Mouse (Mus musculus) stomach, embryonic 16.5 days (tissue): ENCODE measurements around the gene Pih1d1. TPM values are rescaled to one million over a fixed set of nuclear protein-coding genes. Genes with fewer than 3 reads are reported as not detected.

Source experiments
- ATAC-seq: fragments of 200-750 bp; cut with Nextera tagmentation; 2 replicates; pipeline ENCODE4 v1.8.0; 2017; ENCODE audit warnings: moderate number of reproducible peaks, moderate TSS enrichment; ENCODE audit not compliant: insufficient read depth, low FRiP score
- H3K27ac ChIP-seq: fragments of 300-500 bp; sonication (generic); 2 replicates; pipeline ENCODE4 v1.5.1; 2014; ENCODE audit warnings: low read length
- H3K27me3 ChIP-seq: fragments of 300-500 bp; sonication (generic); 2 replicates; pipeline ENCODE4 v1.6.1; 2014; ENCODE audit warnings: low read length, control low read depth, mixed read lengths; ENCODE audit not compliant: control insufficient read depth, insufficient read depth
- H3K36me3 ChIP-seq: fragments of 300-500 bp; sonication (generic); 2 replicates; pipeline ENCODE4 v1.6.1; 2014; ENCODE audit warnings: low read length; ENCODE audit not compliant: control insufficient read depth, insufficient read depth
- H3K4me1 ChIP-seq: fragments of 300-500 bp; sonication (generic); 2 replicates; pipeline ENCODE4 v1.6.1; 2014; ENCODE audit warnings: low read length, control low read depth, mixed read lengths; ENCODE audit not compliant: control insufficient read depth, insufficient read depth
- H3K4me2 ChIP-seq: fragments of 300-500 bp; sonication (generic); 2 replicates; pipeline ENCODE4 v1.6.1; 2014; ENCODE audit warnings: low read depth, low read length, mixed read lengths
- H3K4me3 ChIP-seq: fragments of 300-500 bp; sonication (generic); replicated peaks from 2 replicates; pipeline ENCODE4 v1.5.1; 2014; ENCODE audit warnings: mild to moderate bottlenecking, low read length
- H3K9ac ChIP-seq: fragments of 300-500 bp; sonication (generic); 2 replicates; pipeline ENCODE4 v1.6.1; 2014; ENCODE audit warnings: low read length
- H3K9me3 ChIP-seq: fragments of 300-500 bp; sonication (generic); replicated peaks from 2 replicates; pipeline ENCODE4 v1.6.1; 2016; ENCODE audit warnings: low read length, control low read depth; ENCODE audit not compliant: control insufficient read depth
- WGBS: fragments of 180-500 bp; shearing (Covaris S2); extraction: QIAGEN DNeasy Blood & Tissue Kit; methylation state at CpG from one replicate; pipeline ENCODE4 v1.1.7; 2014; 5-methylcytosine and 5-hydroxymethylcytosine counted together
- polyA plus RNA-seq: library from polyadenylated mRNA; unstranded; fragments of >200 nt; fragmentation: Nextera tagmentation; extraction: Ambion mirVana; gene quantifications from 2 replicates; pipeline ENCODE4 v1.2.1, GENCODE M21; 2015

Gene Pih1d1
- polyA plus RNA-seq, 1 experiment from 2014 or later: 81.9 TPM

DNA sequence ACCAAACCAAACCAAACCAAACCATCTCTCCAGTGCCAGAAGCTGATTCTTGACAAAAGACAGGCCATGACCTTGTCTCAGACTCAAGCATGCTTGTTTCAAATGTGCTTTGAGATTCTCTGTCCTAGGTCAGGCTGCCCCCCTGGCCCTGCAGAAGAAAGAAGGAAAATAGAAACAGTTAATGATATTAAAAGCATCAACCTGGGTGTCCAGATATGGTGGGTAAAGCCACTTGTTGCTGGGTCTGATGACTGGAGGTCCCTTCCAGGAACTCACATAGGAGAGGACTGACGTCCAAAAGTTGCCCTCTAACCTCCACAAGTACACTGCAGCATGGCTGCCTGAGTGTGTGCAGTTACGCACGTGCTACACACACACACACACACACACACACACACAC lies 6.8 kb downstream of the Pih1d1 start:
- no peak overlapping the region for H3K27ac ChIP-seq
- H3K36me3 ChIP-seq: no peaks in the 10 kb centered on the region
- H3K9me3 ChIP-seq: no peaks in the 10 kb centered on the region
- H3K9ac ChIP-seq: no peak overlapping the region
- H3K4me1 ChIP-seq: peaks cover 3% of the 10 kb centered on the region; the same call in 1 of the 2 replicates
- WGBS: 91% methylated on average over 3 of the region's 3 CpGs
- no peak overlapping the region for H3K4me3 ChIP-seq
- ATAC-seq: no peak
- H3K27me3 ChIP-seq: peaks cover 32% of the 10 kb centered on the region
- no peak overlapping the region for H3K4me2 ChIP-seq

GRCm38 (mm10) chr7:45161612-45162473 lies 7.7 kb downstream of the Pih1d1 start:
- peaks cover 3% of the 10 kb centered on the region; the same call in 1 of the 2 replicates for H3K4me1 ChIP-seq
- no peaks in the 10 kb centered on the region for H3K36me3 ChIP-seq
- peak; percentile 88 for ATAC-seq
- H3K9me3 ChIP-seq: no peaks in the 10 kb centered on the region
- H3K4me3 ChIP-seq: peak overlapping the region; percentile 46
- peak overlapping the region; percentile 57 for H3K9ac ChIP-seq
- H3K27ac ChIP-seq: peak overlapping the region; percentile 23; the same call in 1 of the 2 replicates
- WGBS: 4% methylated on average over 35 of the region's 35 CpGs
- H3K27me3 ChIP-seq: peaks cover 40% of the 10 kb centered on the region
- peak overlapping the region; percentile 68 for H3K4me2 ChIP-seq

DNA sequence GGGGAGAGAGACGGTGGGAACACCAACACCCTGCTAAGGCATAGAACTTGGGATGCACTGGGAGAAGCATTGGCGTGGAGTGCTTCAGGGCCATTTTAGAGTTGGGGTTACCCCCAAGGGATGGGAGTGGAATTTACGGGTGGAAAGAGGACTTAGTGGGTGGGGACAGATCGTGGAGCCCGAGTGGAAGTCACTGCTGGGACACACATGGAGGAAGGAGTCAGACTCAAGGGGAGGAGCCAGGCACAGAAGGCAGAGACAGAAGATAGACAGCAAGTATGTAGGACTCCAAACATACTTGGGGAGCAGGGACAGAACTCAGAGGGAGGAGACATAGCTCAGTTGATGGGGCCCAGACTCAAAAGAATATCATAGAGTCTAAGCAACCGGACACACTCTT lies 8.4 kb downstream of the Pih1d1 start:
- Histone ChIP-seq H3K4me3 (peak overlapping the region; percentile 46), H3K9ac (peak overlapping the region; percentile 57), H3K4me2 (peak overlapping the region; percentile 68), H3K36me3 (no peaks in the 10 kb centered on the region), H3K9me3 (no peaks in the 10 kb centered on the region), H3K27me3 (peaks cover 46% of the 10 kb centered on the region), H3K27ac (no peak overlapping the region), H3K4me1 (peaks cover 3% of the 10 kb centered on the region; the same call in 1 of the 2 replicates)
- 24% methylated on average over 6 of the region's 6 CpGs for WGBS
- no peak for ATAC-seq

- H3K4me1 ChIP-seq: peaks cover 3% of the 10 kb centered on the region; the same call in 1 of the 2 replicates
- no peak overlapping the region for H3K9ac ChIP-seq
- H3K36me3 ChIP-seq: no peaks in the 10 kb centered on the region
- H3K9me3 ChIP-seq: no peaks in the 10 kb centered on the region
- ATAC-seq: no peak
- no peak overlapping the region for H3K4me2 ChIP-seq
- H3K27ac ChIP-seq: no peak overlapping the region
- 76% methylated on average over 9 of the region's 9 CpGs for WGBS
- peaks cover 51% of the 10 kb centered on the region for H3K27me3 ChIP-seq
- H3K4me3 ChIP-seq: no peak overlapping the region; the same call in 1 of the 2 replicates
These were observed 9.0 kb downstream of the Pih1d1 start for GRCm38 (mm10) chr7:45162996-45163615.

GRCm38 (mm10) chr7:45163735-45164490 lies 9.8 kb downstream of the Pih1d1 start, which contains the start of gene Slc17a7:
Gene Slc17a7 (plus strand): TSS chr7:45163949.
- H3K9ac ChIP-seq: peak within 1 kb of the TSS; percentile 72
- ATAC-seq: no peak; the same call in 1 of the 2 replicates
- peaks cover 59% of the 10 kb centered on the region for H3K27me3 ChIP-seq
- H3K4me3 ChIP-seq: peak within 1 kb of the TSS; percentile 50
- H3K36me3 ChIP-seq: no peaks in the 10 kb centered on the region
- H3K27ac ChIP-seq: no peak within 1 kb of the TSS
- 2% methylated on average over 40 of the region's 41 CpGs for WGBS
- peak within 1 kb of the TSS; percentile 76 for H3K4me2 ChIP-seq
- H3K4me1 ChIP-seq: peaks cover 3% of the 10 kb centered on the region; the same call in 1 of the 2 replicates
- peaks cover 4% of the 10 kb centered on the region; the same call in 1 of the 2 replicates for H3K9me3 ChIP-seq

GRCm38 (mm10) chr7:45164833-45165232 lies 10.7 kb downstream of the Pih1d1 start:
- Histone ChIP-seq H3K27me3 (peaks cover 68% of the 10 kb centered on the region), H3K36me3 (no peaks in the 10 kb centered on the region), H3K27ac (no peak overlapping the region), H3K9ac (no peak overlapping the region), H3K4me2 (no peak overlapping the region), H3K4me1 (peaks cover 3% of the 10 kb centered on the region; the same call in 1 of the 2 replicates), H3K9me3 (peaks cover 13% of the 10 kb centered on the region), H3K4me3 (no peak overlapping the region)
- 67% methylated on average over 5 of the region's 5 CpGs for WGBS
- no peak for ATAC-seq

- peaks cover 19% of the 10 kb centered on the region for H3K9me3 ChIP-seq
- 48% methylated on average over 11 of the region's 11 CpGs for WGBS
- H3K4me3 ChIP-seq: no peak overlapping the region
- H3K9ac ChIP-seq: no peak overlapping the region
- ATAC-seq: no peak
- H3K4me2 ChIP-seq: no peak overlapping the region
- no peak overlapping the region for H3K27ac ChIP-seq
- H3K4me1 ChIP-seq: peaks cover 3% of the 10 kb centered on the region; the same call in 1 of the 2 replicates
- peaks cover 74% of the 10 kb centered on the region for H3K27me3 ChIP-seq
- H3K36me3 ChIP-seq: no peaks in the 10 kb centered on the region
These were observed 11.6 kb downstream of the Pih1d1 start for GRCm38 (mm10) chr7:45165701-45166100.

DNA sequence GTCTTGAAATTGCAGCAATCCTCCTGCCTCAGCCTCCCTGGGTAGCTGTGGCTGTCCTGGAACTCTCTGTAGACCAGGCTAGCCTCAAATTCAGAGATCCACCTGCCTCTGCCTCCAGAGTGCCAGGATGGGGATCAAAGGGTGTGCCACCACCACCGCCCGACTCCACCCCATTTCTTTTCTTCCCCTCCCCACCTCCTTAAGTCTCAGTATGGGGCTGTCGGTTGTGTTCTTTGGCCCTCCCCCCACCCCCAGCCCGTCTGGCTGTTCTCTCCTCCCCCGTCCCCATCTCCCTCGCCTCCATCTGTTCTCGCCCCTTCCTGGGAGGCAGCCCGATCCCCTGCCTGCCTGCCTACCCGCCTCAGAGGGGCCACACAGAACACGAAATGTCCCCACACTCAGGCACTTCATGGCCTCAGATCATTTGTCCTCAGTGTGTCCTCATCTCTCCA lies 12.9 kb downstream of the Pih1d1 start:
- ATAC-seq: no peak
- Histone ChIP-seq H3K9me3 (peaks cover 19% of the 10 kb centered on the region), H3K36me3 (no peaks in the 10 kb centered on the region), H3K4me1 (peaks cover 3% of the 10 kb centered on the region; the same call in 1 of the 2 replicates), H3K27ac (no peak overlapping the region), H3K27me3 (peaks cover 79% of the 10 kb centered on the region), H3K9ac (no peak overlapping the region), H3K4me2 (no peak overlapping the region), H3K4me3 (no peak overlapping the region)
- 26% methylated on average over 9 of the region's 10 CpGs for WGBS
